Mouse (Mus musculus) lung, postnatal 0 days (tissue): ENCODE data around the gene Sytl1.

Source experiments
- CTCF ChIP-seq: IDR thresholded peaks from 2 replicates; pipeline ENCODE4 v1.5.1; 2016; ENCODE audit warnings: antibody characterized with exemption, mild to moderate bottlenecking
- EP300 ChIP-seq: IDR thresholded peaks from 2 replicates; pipeline ENCODE4 v1.6.1; 2016; ENCODE audit warnings: antibody characterized with exemption, mild to moderate bottlenecking, control low read depth

GRCm38 (mm10) chr4:133212562-133213267 lies 50.2 kb downstream of the Sytl1 start:
- TF ChIP-seq CTCF, result peak; percentile 55
- no peak for TF ChIP-seq EP300
